Mouse (Mus musculus): Measurements from ENCODE around the gene Prkaca. TPM values are rescaled to one million over a fixed set of nuclear protein-coding genes. Genes with fewer than 3 reads are reported as not detected.

Prkaca gene
- total RNA-seq, 2 experiments from 2014 or later, result 155 to 157 TPM

- DNase-seq (ENCODE audit: low spot score), result no peak
These were observed 56.5 kb downstream of the Prkaca start for GRCm38 (mm10) chr8:84029272-84029671.

GRCm38 (mm10) chr8:84032777-84033176 is 60.0 kb downstream of the Prkaca start:
- DNase-seq (ENCODE audit: low spot score), result no peak

- peak; percentile 47 for DNase-seq (ENCODE audit: low spot score)
These were observed 65.2 kb downstream of the Prkaca start for GRCm38 (mm10) chr8:84038015-84038414.

- DNase-seq (ENCODE audit: low spot score), result peak; percentile 77
These were observed 66.3 kb downstream of the Prkaca start for GRCm38 (mm10) chr8:84039050-84039449.

- DNase-seq (ENCODE audit: low spot score), result peak; percentile 73
These were observed 69.5 kb downstream of the Prkaca start, which contains the start of gene Il27ra for GRCm38 (mm10) chr8:84042066-84042947. Il27ra (minus strand) TSS chr8:84042589.

GRCm38 (mm10) chr8:84042948-84043342 is 70.2 kb downstream of the Prkaca start:
- no peak for DNase-seq (ENCODE audit: low spot score)

GRCm38 (mm10) chr8:84044103-84044502 is 71.3 kb downstream of the Prkaca start:
- DNase-seq (ENCODE audit: low spot score), result no peak

GRCm38 (mm10) chr8:84044900-84045299 is 72.1 kb downstream of the Prkaca start, which contains the start of gene Rln3:
Rln3 (minus strand) TSS chr8:84045000.
- DNase-seq (ENCODE audit: low spot score), result no peak

Small RNA genes lying within 50 kb of the gene (microRNA-seq; reads per million reads assigned to microRNA genes)
- gene Gm44330, result not detected
- not detected for gene Gm44450
- gene Mir1199, result 97.2 reads per million, percentile 59 among the genes with 10 or more reads in this experiment
- 32.4 reads per million, percentile 44 among the genes with 10 or more reads in this experiment for gene Mir8111

Other genes starting within 250 kb of the Prkaca start
- gene Adgre5, start 231.7 kb upstream of the Prkaca start, total RNA-seq (2021), result 10 to 100 TPM; 16.9 to 22.9 TPM
- 10 to 100 TPM; 14.1 to 17.2 TPM for gene Adgrl1, start 72.9 kb upstream of the Prkaca start, total RNA-seq (2021)
- gene Gm10644, start 17.8 kb upstream of the Prkaca start, total RNA-seq (2021), result under 1 TPM; 0.57 to 0.75 TPM
- gene Asf1b, start 17.5 kb upstream of the Prkaca start, total RNA-seq (2021), result under 1 TPM; 0.24 to 0.32 TPM
- 10 to 100 TPM; 12.3 to 16.9 TPM for gene Samd1, start 24.7 kb downstream of the Prkaca start, total RNA-seq (2021)
- not detected for gene 1700067K01Rik, start 28.5 kb downstream of the Prkaca start, total RNA-seq (2021)
- gene 2210011C24Rik, start 39.2 kb downstream of the Prkaca start, total RNA-seq (2021), result 1 to 10 TPM; 2.0 to 2.4 TPM
- gene Palm3, start 48.5 kb downstream of the Prkaca start, total RNA-seq (2021), result under 1 TPM; 0.09 to 0.11 TPM
- under 1 TPM; 0.37 to 0.66 TPM for gene Il27ra, start 69.6 kb downstream of the Prkaca start, total RNA-seq (2021)
- gene Rln3, start 72.0 kb downstream of the Prkaca start, total RNA-seq (2021), result not detected
- 1 to 10 TPM; 1.2 TPM for gene Gm10643, start 92.1 kb downstream of the Prkaca start, total RNA-seq (2021)
- 1 to 10 TPM; 4.6 to 4.8 TPM for gene Rfx1, start 93.8 kb downstream of the Prkaca start, total RNA-seq (2021)
- 1 to 10 TPM; 4.8 to 4.9 TPM for gene Dcaf15, start 131.8 kb downstream of the Prkaca start, total RNA-seq (2021)
- gene Podnl1, start 153.0 kb downstream of the Prkaca start, total RNA-seq (2021), result not detected
- gene Cc2d1a, start 174.9 kb downstream of the Prkaca start, total RNA-seq (2021), result 10 to 100 TPM; 15.8 to 16.3 TPM
- under 1 TPM; 0.31 to 0.57 TPM for gene 4930432K21Rik, start 175.0 kb downstream of the Prkaca start, total RNA-seq (2021)
- under 1 TPM in 1 of 2 experiments, not detected in 1; 0.82 TPM for gene Nanos3, start 212.2 kb downstream of the Prkaca start, total RNA-seq (2021)

All from gastrocnemius, adult 18-20 months (tissue).